Mouse (Mus musculus) limb, embryonic 11.5 days (tissue): ENCODE results near the gene Fbxw10. TPM values are rescaled to one million over a fixed set of nuclear protein-coding genes. Genes with fewer than 3 reads are reported as not detected.
A peak's percentile ranks its signal among the peaks of the same experiment; 100 is the strongest.

Experiments used
- ATAC-seq: fragments of 200-750 bp; cut with Nextera tagmentation; 2 replicates; pipeline ENCODE4 v1.8.0; 2017; ENCODE audit warnings: low read depth; ENCODE audit not compliant: insufficient number of reproducible peaks, low FRiP score, low TSS enrichment
- DNase-seq: peaks from one replicate; pipeline ENCODE4 v3.0.0-alpha.2; 2015; ENCODE audit warnings: low spot score
- H3K27ac ChIP-seq: fragments of 300-500 bp; sonication (generic); replicated peaks from 2 replicates; pipeline ENCODE4 v1.5.1; 2014; ENCODE audit warnings: low read depth, mild to moderate bottlenecking, low read length
- H3K27me3 ChIP-seq: fragments of 300-500 bp; sonication (generic); 2 replicates; pipeline ENCODE4 v1.6.1; 2014; ENCODE audit warnings: mild to moderate bottlenecking, low read length, mixed read lengths; ENCODE audit not compliant: control insufficient read depth, insufficient read depth
- H3K36me3 ChIP-seq: fragments of 300-500 bp; sonication (generic); 2 replicates; pipeline ENCODE4 v1.6.1; 2014; ENCODE audit warnings: mild to moderate bottlenecking, low read length, moderate library complexity, mixed read lengths; ENCODE audit not compliant: control insufficient read depth, insufficient read depth
- H3K4me1 ChIP-seq: fragments of 300-500 bp; sonication (generic); 2 replicates; pipeline ENCODE4 v1.6.1; 2014; ENCODE audit warnings: low read length, mixed read lengths; ENCODE audit not compliant: control insufficient read depth, insufficient read depth
- H3K4me2 ChIP-seq: fragments of 300-500 bp; sonication (generic); 2 replicates; pipeline ENCODE4 v1.6.1; 2014; ENCODE audit warnings: low read depth, mild to moderate bottlenecking, moderate library complexity; ENCODE audit not compliant: severe bottlenecking
- H3K4me3 ChIP-seq: fragments of 300-500 bp; sonication (generic); 2 replicates; pipeline ENCODE4 v1.5.1; 2014; ENCODE audit warnings: low read depth, low read length
- H3K9ac ChIP-seq: fragments of 300-500 bp; sonication (generic); 2 replicates; pipeline ENCODE4 v1.6.1; 2014; ENCODE audit warnings: mild to moderate bottlenecking, low read length
- H3K9me3 ChIP-seq: fragments of 300-500 bp; sonication (generic); 2 replicates; pipeline ENCODE4 v1.6.1; 2016; ENCODE audit warnings: low read length; ENCODE audit not compliant: control insufficient read depth
- WGBS: fragments of 180-500 bp; shearing (Covaris S2); extraction: QIAGEN DNeasy Blood & Tissue Kit; methylation state at CpG from one replicate; pipeline ENCODE4 v1.1.7; 2014; 5-methylcytosine and 5-hydroxymethylcytosine counted together
- polyA plus RNA-seq: library from polyadenylated mRNA; unstranded; fragments of >200 nt; fragmentation: Nextera tagmentation; extraction: Ambion mirVana; gene quantifications from 2 replicates; pipeline ENCODE4 v1.2.1, GENCODE M21; 2014

Fbxw10 gene
- 0.67 and 0.91 TPM in 2 replicates for polyA plus RNA-seq

GRCm38 (mm10) chr11:62846961-62847654 lies at the start of gene Fbxw10:
Gene Fbxw10 (plus strand): TSS chr11:62847069.
- H3K9ac ChIP-seq, result peak within 1 kb of the TSS; percentile 28
- H3K27me3 ChIP-seq, result no peaks in the 10 kb centered on the region
- peak within 1 kb of the TSS; percentile 78 for H3K27ac ChIP-seq
- WGBS, result 14% methylated on average over 12 of the region's 12 CpGs
- H3K4me2 ChIP-seq, result peak within 1 kb of the TSS; percentile 43
- no peak within 1 kb of the TSS for H3K4me3 ChIP-seq
- ATAC-seq (no peak), DNase-seq (peak; percentile 54)
- no peaks in the 10 kb centered on the region for H3K36me3 ChIP-seq
- H3K9me3 ChIP-seq, result no peaks in the 10 kb centered on the region
- H3K4me1 ChIP-seq, result peaks cover 9% of the 10 kb centered on the region; the same call in 1 of the 2 replicates

- Histone ChIP-seq H3K4me3 (no peak overlapping the region), H3K4me1 (no peaks in the 10 kb centered on the region), H3K27ac (no peak overlapping the region), H3K9ac (no peak overlapping the region), H3K27me3 (no peaks in the 10 kb centered on the region), H3K36me3 (no peaks in the 10 kb centered on the region), H3K9me3 (no peaks in the 10 kb centered on the region), H3K4me2 (no peak overlapping the region)
- DNase-seq (no peak), ATAC-seq (no peak)
- WGBS, result 57% methylated on average over 13 of the region's 13 CpGs
Measured at GRCm38 (mm10) chr11:62804119-62804518, 42.8 kb upstream of the Fbxw10 start.

GRCm38 (mm10) chr11:62807965-62808364 lies 38.9 kb upstream of the Fbxw10 start:
- Histone ChIP-seq H3K4me3 (no peak overlapping the region), H3K27ac (no peak overlapping the region), H3K4me2 (no peak overlapping the region), H3K4me1 (no peaks in the 10 kb centered on the region), H3K9ac (no peak overlapping the region), H3K27me3 (no peaks in the 10 kb centered on the region), H3K36me3 (no peaks in the 10 kb centered on the region), H3K9me3 (no peaks in the 10 kb centered on the region)
- DNase-seq, result no peak
- WGBS, result 88% methylated on average over 2 of the region's 2 CpGs
- ATAC-seq, result no peak

GRCm38 (mm10) chr11:62809201-62809600 lies 37.7 kb upstream of the Fbxw10 start:
- WGBS, result 64% methylated on average over 4 of the region's 4 CpGs
- H3K4me1 ChIP-seq, result no peaks in the 10 kb centered on the region
- no peak overlapping the region for H3K27ac ChIP-seq
- H3K9me3 ChIP-seq, result no peaks in the 10 kb centered on the region
- no peak overlapping the region for H3K4me2 ChIP-seq
- H3K9ac ChIP-seq, result no peak overlapping the region
- DNase-seq, result no peak
- no peaks in the 10 kb centered on the region for H3K36me3 ChIP-seq
- no peak for ATAC-seq
- no peaks in the 10 kb centered on the region for H3K27me3 ChIP-seq
- H3K4me3 ChIP-seq, result no peak overlapping the region

- 93% methylated on average over 6 of the region's 6 CpGs for WGBS
- Histone ChIP-seq H3K27me3 (no peaks in the 10 kb centered on the region), H3K9ac (no peak overlapping the region), H3K36me3 (no peaks in the 10 kb centered on the region), H3K4me3 (no peak overlapping the region), H3K9me3 (no peaks in the 10 kb centered on the region), H3K4me1 (no peaks in the 10 kb centered on the region), H3K27ac (no peak overlapping the region), H3K4me2 (no peak overlapping the region)
- no peak for DNase-seq
- no peak for ATAC-seq
Measured at GRCm38 (mm10) chr11:62812268-62812667, 34.6 kb upstream of the Fbxw10 start.

GRCm38 (mm10) chr11:62813497-62813896 lies 33.4 kb upstream of the Fbxw10 start:
- no peak overlapping the region for H3K9ac ChIP-seq
- H3K4me1 ChIP-seq, result no peaks in the 10 kb centered on the region
- no peak overlapping the region for H3K27ac ChIP-seq
- DNase-seq, result no peak
- no peak for ATAC-seq
- H3K4me3 ChIP-seq, result no peak overlapping the region
- no peaks in the 10 kb centered on the region for H3K27me3 ChIP-seq
- no peaks in the 10 kb centered on the region for H3K36me3 ChIP-seq
- WGBS, result 49% methylated on average over 1 of the region's 1 CpGs
- H3K4me2 ChIP-seq, result no peak overlapping the region
- H3K9me3 ChIP-seq, result no peaks in the 10 kb centered on the region

GRCm38 (mm10) chr11:62813970-62814624 lies 32.8 kb upstream of the Fbxw10 start:
- no peak overlapping the region for H3K4me2 ChIP-seq
- ATAC-seq (no peak), DNase-seq (no peak)
- H3K4me3 ChIP-seq, result no peak overlapping the region
- no peak overlapping the region for H3K27ac ChIP-seq
- WGBS, result 73% methylated on average over 6 of the region's 6 CpGs
- H3K9ac ChIP-seq, result no peak overlapping the region
- H3K9me3 ChIP-seq, result no peaks in the 10 kb centered on the region
- H3K36me3 ChIP-seq, result no peaks in the 10 kb centered on the region
- H3K4me1 ChIP-seq, result no peaks in the 10 kb centered on the region
- no peaks in the 10 kb centered on the region for H3K27me3 ChIP-seq

GRCm38 (mm10) chr11:62814625-62815024 lies 32.2 kb upstream of the Fbxw10 start:
- Histone ChIP-seq H3K9ac (no peak overlapping the region), H3K27ac (no peak overlapping the region), H3K4me3 (no peak overlapping the region), H3K4me2 (no peak overlapping the region), H3K27me3 (no peaks in the 10 kb centered on the region), H3K4me1 (no peaks in the 10 kb centered on the region), H3K36me3 (no peaks in the 10 kb centered on the region), H3K9me3 (no peaks in the 10 kb centered on the region)
- ATAC-seq (no peak), DNase-seq (no peak)
- 60% methylated on average over 4 of the region's 4 CpGs for WGBS
